Mouse (Mus musculus) ES-E14 (cell line): ENCODE results near the gene Dmpk.
"Not testable (repeated sequence)": the region's sequence is repeated elsewhere in the genome, so short reads cannot be mapped to it uniquely, and the experiment has no call there.

Experiments used
- CHD2 ChIP-seq: IDR thresholded peaks from 2 replicates; pipeline ENCODE4 v1.6.1; 2014; ENCODE audit warnings: mild to moderate bottlenecking, low read depth, low read length, inconsistent platforms
- HCFC1 ChIP-seq: IDR thresholded peaks from 2 replicates; pipeline ENCODE4 v1.6.1; 2012; ENCODE audit warnings: low read length, inconsistent platforms, borderline replicate concordance; ENCODE audit not compliant: insufficient read depth
- ZC3H11A ChIP-seq: IDR thresholded peaks from 2 replicates; pipeline ENCODE4 v1.6.1; 2012; ENCODE audit warnings: low read depth, mild to moderate bottlenecking, inconsistent platforms, low read length, borderline replicate concordance

DNA sequence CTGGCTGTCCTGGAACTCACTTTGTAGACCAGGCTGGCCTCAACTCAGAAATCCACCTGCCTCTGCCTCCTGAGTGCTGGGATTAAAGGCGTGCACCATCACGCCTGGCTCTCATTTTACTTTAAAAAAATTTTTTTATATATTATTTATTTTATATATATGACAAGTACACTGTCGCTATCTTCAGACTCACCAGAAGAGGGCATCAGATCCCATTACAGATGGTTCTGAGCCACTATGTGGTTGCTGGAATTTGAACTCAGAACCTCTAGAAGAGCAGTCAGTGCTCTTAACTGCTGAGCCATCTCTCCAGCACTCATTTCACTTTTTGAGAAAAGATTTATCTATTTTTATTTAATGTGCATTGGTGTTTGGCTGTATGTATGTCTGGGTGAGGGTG lies 12.6 kb upstream of the Dmpk start:
- not testable (repeated sequence) for TF ChIP-seq ZC3H11A, HCFC1, CHD2
